Mouse (Mus musculus) hindbrain, embryonic 14.5 days (tissue): ENCODE data around the gene Stard5. TPM values are rescaled to one million over a fixed set of nuclear protein-coding genes. Genes with fewer than 3 reads are reported as not detected.

Experiments used
- ATAC-seq: fragments of 200-750 bp; cut with Nextera tagmentation; 2 replicates; pipeline ENCODE4 v1.8.0; 2017; ENCODE audit warnings: moderate number of reproducible peaks, mild to moderate bottlenecking, moderate TSS enrichment, moderate library complexity; ENCODE audit not compliant: low FRiP score
- DNase-seq: peaks from one replicate; pipeline ENCODE4 v3.0.0-alpha.2; 2015; ENCODE audit warnings: low spot score
- H3K27ac ChIP-seq: fragments of 300-500 bp; sonication (generic); 2 replicates; pipeline ENCODE4 v1.5.1; 2014; ENCODE audit warnings: mild to moderate bottlenecking, moderate library complexity
- H3K27me3 ChIP-seq: fragments of 300-500 bp; sonication (generic); 2 replicates; pipeline ENCODE4 v1.6.1; 2014; ENCODE audit warnings: mild to moderate bottlenecking, low read length, mixed read lengths; ENCODE audit not compliant: control insufficient read depth, insufficient read depth
- H3K36me3 ChIP-seq: fragments of 300-500 bp; sonication (generic); replicated peaks from 2 replicates; pipeline ENCODE4 v1.6.1; 2014; ENCODE audit not compliant: control insufficient read depth, insufficient read depth
- H3K4me1 ChIP-seq: fragments of 300-500 bp; sonication (generic); replicated peaks from 2 replicates; pipeline ENCODE4 v1.6.1; 2014; ENCODE audit warnings: antibody characterized with exemption, low read length, mixed read lengths; ENCODE audit not compliant: control insufficient read depth, insufficient read depth
- H3K4me2 ChIP-seq: fragments of 300-500 bp; sonication (generic); replicated peaks from 2 replicates; pipeline ENCODE4 v1.6.1; 2014; ENCODE audit warnings: mild to moderate bottlenecking, moderate library complexity
- H3K4me3 ChIP-seq: fragments of 300-500 bp; sonication (generic); replicated peaks from 2 replicates; pipeline ENCODE4 v1.5.1; 2014; ENCODE audit warnings: mild to moderate bottlenecking, low read length
- H3K9ac ChIP-seq: fragments of 300-500 bp; sonication (generic); 2 replicates; pipeline ENCODE4 v1.6.1; 2014
- H3K9me3 ChIP-seq: fragments of 300-500 bp; sonication (generic); 2 replicates; pipeline ENCODE4 v1.6.1; 2016; ENCODE audit warnings: low read length; ENCODE audit not compliant: control insufficient read depth
- WGBS: fragments of 180-500 bp; shearing (Covaris S2); extraction: QIAGEN DNeasy Blood & Tissue Kit; methylation state at CpG from one replicate; pipeline ENCODE4 v1.1.7; 2014; 5-methylcytosine and 5-hydroxymethylcytosine counted together
- polyA plus RNA-seq: library from polyadenylated mRNA; unstranded; fragments of >200 nt; fragmentation: Nextera tagmentation; extraction: Ambion mirVana; gene quantifications from 2 replicates; pipeline ENCODE4 v1.2.1, GENCODE M21; 2014

Stard5 gene
- polyA plus RNA-seq, 1 experiment from 2014 or later, result 5.6 TPM

DNA sequence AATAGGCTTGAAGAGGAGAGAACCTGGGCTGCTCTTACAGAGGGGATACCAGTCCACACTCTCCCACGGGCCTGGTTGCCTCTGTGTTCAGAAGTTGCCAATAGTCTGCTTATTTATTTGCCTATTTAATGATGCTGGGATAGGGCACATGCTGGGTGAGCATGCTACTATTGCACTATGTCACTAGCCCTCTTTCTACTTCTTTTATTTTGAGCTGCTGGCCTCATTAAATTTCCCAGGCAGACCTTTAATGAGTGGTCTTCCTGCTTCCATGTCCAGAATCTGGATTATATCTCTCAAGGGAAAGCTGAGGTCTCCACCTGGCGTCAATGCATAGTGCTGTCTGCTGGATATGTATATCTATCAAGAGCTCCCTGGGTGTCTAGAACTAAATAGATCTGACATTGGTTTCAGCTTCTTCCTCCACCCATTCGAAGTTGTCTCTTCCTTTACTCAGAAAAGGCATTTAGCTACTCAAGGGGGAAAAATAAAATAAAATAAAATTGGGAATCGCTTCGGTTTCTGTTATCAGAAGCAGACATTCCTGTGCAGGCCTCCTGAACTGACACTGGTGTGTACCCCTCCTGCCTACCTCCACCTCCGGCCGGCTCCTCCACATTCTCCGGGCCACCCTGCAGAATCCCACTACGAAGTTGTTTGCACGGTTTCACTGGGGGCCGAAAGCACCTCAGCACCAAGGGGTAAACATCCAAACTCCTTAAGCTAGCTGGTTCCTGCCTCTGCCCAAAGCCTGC lies 509 bp upstream of the Stard5 start:
- peak overlapping the region; percentile 70 for H3K4me2 ChIP-seq
- no peaks in the 10 kb centered on the region for H3K27me3 ChIP-seq
- no peaks in the 10 kb centered on the region for H3K9me3 ChIP-seq
- peak overlapping the region; percentile 64 for H3K9ac ChIP-seq
- DNase-seq, result peak; percentile 29
- H3K27ac ChIP-seq, result peak overlapping the region; percentile 63
- WGBS, result 16% methylated on average over 11 of the region's 11 CpGs
- peak; percentile 35; the same call in 1 of the 2 replicates for ATAC-seq
- H3K4me1 ChIP-seq, result peaks cover 8% of the 10 kb centered on the region
- peak overlapping the region; percentile 52 for H3K4me3 ChIP-seq
- no peaks in the 10 kb centered on the region for H3K36me3 ChIP-seq

DNA sequence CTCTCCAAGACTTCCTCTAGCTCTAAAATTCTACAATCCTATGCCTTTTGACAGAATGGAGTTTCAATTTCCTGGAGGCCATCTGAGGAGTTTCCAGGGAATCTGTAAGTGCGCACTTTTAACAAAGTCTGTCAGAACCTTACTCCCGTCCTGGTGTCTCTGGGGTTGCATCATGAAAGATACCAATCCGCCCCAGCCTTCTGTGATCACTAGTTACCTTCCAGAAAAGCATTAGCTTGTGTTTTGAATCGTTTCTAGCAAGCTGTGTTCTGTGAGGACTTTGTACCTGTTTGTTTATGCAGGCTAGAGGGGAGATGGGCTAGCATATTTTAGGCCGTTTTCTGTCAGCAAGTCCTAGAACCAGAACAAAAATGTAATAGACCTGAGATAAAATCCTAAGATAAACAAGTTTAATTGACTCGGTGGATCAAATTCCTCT lies 942 bp downstream of the Stard5 start:
- Histone ChIP-seq H3K9ac (no peak overlapping the region), H3K4me3 (peak overlapping the region; percentile 52), H3K4me1 (peaks cover 8% of the 10 kb centered on the region), H3K36me3 (no peaks in the 10 kb centered on the region), H3K4me2 (peak overlapping the region; percentile 70), H3K27ac (no peak overlapping the region), H3K27me3 (no peaks in the 10 kb centered on the region), H3K9me3 (no peaks in the 10 kb centered on the region)
- ATAC-seq, result no peak
- DNase-seq, result no peak
- 59% methylated on average over 6 of the region's 6 CpGs for WGBS

DNA sequence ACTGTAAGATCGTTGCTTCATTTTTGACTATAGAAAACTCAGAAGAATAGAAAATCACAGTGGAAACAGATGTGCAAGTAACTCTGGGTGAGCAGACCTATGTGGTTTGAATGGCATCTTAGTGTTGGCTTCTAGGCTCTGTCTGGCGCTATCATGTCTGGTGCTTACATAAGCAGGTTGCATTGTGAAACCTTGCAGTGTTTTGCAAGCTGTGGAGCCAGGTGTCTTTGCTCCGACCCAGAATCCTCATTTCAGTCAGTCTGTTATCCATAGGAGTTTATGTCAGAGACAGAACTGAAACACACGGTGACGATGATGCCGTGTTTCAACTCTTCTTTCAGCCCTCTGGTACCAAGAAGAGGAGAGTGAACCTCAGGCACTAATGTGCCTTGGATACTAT lies 2.1 kb downstream of the Stard5 start:
- Histone ChIP-seq H3K27me3 (no peaks in the 10 kb centered on the region), H3K27ac (no peak overlapping the region), H3K4me3 (no peak overlapping the region), H3K9me3 (no peaks in the 10 kb centered on the region), H3K36me3 (no peaks in the 10 kb centered on the region), H3K9ac (no peak overlapping the region), H3K4me2 (no peak overlapping the region), H3K4me1 (peaks cover 8% of the 10 kb centered on the region)
- WGBS, result 91% methylated on average over 6 of the region's 6 CpGs
- DNase-seq, result no peak
- no peak for ATAC-seq

DNA sequence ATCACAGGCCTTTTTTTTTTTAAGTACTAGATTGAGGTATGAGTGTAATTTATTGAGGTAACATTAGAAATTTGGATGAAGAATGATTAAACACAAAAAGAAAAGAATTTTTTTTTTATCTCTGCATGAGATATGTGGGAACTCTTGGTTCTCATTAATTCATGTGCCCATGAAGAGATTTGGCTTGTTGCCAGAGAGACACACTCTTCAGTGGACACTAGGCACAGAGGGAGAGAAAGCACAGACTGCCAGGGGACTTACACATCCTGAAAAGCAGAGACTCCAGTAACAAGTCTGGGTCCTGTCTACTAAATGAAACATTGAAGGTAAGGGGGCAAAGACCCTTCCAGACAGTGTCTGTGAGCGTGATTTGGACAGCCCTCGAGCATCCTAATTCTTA lies 4.0 kb downstream of the Stard5 start:
- peaks cover 6% of the 10 kb centered on the region for H3K4me1 ChIP-seq
- no peak overlapping the region for H3K4me2 ChIP-seq
- no peaks in the 10 kb centered on the region for H3K36me3 ChIP-seq
- H3K27me3 ChIP-seq, result no peaks in the 10 kb centered on the region
- ATAC-seq (no peak), DNase-seq (no peak)
- no peak overlapping the region for H3K27ac ChIP-seq
- no peaks in the 10 kb centered on the region for H3K9me3 ChIP-seq
- H3K4me3 ChIP-seq, result no peak overlapping the region
- no peak overlapping the region for H3K9ac ChIP-seq
- 85% methylated on average over 2 of the region's 2 CpGs for WGBS

DNA sequence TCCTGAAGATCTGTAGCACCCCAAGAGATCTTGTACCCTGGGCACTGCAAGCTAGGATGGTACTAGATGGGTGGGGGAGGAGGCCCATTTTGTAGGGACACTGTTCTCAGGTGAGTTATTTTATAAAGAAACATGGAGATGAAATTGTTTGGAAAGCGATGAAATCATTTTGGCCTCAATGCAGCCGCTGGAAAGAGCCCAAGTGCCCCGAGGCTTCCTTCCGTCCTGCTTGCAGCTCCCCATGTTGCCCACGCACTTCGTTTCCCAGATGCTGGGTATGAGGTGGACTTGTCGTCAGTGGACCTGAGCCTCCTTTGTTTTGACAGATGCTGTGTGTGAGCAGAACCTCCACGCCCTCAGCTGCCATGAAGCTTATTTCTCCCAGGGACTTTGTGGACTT lies 4.7 kb downstream of the Stard5 start:
- DNase-seq (no peak), ATAC-seq (no peak)
- no peak overlapping the region for H3K4me2 ChIP-seq
- no peak overlapping the region for H3K9ac ChIP-seq
- 87% methylated on average over 8 of the region's 8 CpGs for WGBS
- H3K9me3 ChIP-seq, result no peaks in the 10 kb centered on the region
- H3K27me3 ChIP-seq, result no peaks in the 10 kb centered on the region
- H3K4me1 ChIP-seq, result no peaks in the 10 kb centered on the region; the same call in 1 of the 2 replicates
- H3K4me3 ChIP-seq, result no peak overlapping the region
- H3K27ac ChIP-seq, result no peak overlapping the region
- no peaks in the 10 kb centered on the region for H3K36me3 ChIP-seq

DNA sequence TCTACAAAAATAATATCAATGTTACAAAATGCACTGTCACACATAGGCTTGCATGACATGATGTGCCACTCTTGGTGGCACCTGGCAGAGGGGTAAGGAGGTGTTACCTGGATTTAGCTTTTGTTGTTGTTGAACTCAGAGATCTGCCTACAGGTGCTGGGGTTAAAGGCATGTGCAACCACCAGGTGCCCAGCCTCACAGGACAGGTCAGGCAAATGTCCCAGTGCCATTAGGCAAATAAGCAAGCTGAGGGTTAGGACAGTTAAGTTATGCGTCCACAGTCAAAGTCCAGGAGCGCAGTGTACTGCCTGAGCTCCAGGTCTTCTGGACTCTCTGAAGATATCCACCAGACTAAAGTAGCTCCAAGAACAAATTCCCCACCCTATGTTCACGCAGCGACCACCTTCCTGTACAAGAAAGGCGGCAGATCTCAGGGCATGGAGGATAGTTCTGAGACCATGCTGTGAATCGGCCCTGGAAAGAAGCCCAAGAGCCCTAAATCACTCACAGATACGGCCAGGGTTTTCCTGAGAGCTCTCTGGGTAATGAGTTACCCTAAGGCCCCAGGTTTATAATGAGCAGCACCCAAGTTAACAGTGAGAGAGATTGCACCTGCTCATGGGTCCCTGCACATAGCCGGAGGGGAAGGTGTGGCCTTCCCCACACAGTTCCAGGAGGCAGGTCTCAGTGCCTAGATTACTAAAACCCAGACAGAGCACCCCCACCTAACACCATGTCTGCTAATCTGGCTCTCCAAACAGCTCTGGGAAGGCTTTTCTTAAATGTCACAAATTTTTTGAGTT lies 6.2 kb downstream of the Stard5 start:
- Histone ChIP-seq H3K27ac (no peak overlapping the region), H3K27me3 (no peaks in the 10 kb centered on the region), H3K9ac (no peak overlapping the region), H3K4me1 (no peaks in the 10 kb centered on the region), H3K36me3 (no peaks in the 10 kb centered on the region), H3K9me3 (no peaks in the 10 kb centered on the region), H3K4me2 (no peak overlapping the region), H3K4me3 (no peak overlapping the region)
- ATAC-seq (no peak), DNase-seq (no peak)
- WGBS, result 90% methylated on average over 8 of the region's 8 CpGs

DNA sequence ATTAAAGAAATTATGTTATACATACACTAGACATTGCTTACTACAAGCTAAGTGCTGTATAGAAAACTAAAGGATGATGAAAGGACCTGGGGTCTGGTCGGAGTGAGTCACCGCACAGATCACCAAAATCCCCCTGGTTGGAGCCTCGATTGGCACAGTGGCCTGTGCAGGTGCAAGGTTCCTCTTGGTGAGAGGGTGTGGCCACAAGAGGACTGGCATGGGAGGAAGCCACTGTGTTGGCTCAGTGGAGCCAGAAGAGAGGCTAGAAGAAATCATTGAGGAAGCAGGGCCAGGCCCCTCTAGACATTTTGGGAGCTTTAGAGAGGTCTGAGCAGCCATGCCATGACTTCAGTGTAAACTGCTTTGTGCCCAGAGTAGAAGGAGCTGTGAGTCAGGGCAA lies 7.3 kb downstream of the Stard5 start:
- no peak for ATAC-seq
- WGBS, result 91% methylated on average over 3 of the region's 3 CpGs
- no peak overlapping the region for H3K9ac ChIP-seq
- no peaks in the 10 kb centered on the region for H3K36me3 ChIP-seq
- H3K4me3 ChIP-seq, result no peak overlapping the region
- no peaks in the 10 kb centered on the region for H3K4me1 ChIP-seq
- no peak for DNase-seq
- no peaks in the 10 kb centered on the region for H3K9me3 ChIP-seq
- H3K4me2 ChIP-seq, result no peak overlapping the region
- no peaks in the 10 kb centered on the region for H3K27me3 ChIP-seq
- no peak overlapping the region for H3K27ac ChIP-seq

DNA sequence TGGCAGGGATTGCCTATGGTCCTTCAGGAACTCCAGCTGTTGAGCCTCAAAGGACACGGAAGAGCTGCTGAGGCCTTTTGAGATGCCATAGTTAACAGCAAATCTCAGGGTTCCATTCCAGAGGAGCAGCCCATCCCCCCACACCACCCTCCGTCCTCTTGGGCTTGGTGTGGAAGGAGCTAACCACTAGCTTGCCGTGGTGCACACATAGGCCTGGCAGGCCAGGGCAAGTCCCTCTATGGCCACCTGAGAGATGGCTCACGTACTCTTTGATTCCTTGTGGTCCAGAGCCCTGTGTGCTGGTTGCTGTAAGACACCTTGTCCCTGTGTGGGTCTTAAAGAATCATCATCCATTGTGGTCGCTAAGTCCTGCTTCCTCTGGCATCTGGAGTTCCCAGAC lies 8.8 kb downstream of the Stard5 start:
- no peaks in the 10 kb centered on the region for H3K4me1 ChIP-seq
- H3K27ac ChIP-seq, result no peak overlapping the region
- H3K4me3 ChIP-seq, result no peak overlapping the region
- DNase-seq, result no peak
- no peaks in the 10 kb centered on the region for H3K27me3 ChIP-seq
- no peaks in the 10 kb centered on the region for H3K9me3 ChIP-seq
- 92% methylated on average over 5 of the region's 5 CpGs for WGBS
- no peak overlapping the region for H3K9ac ChIP-seq
- no peak for ATAC-seq
- H3K4me2 ChIP-seq, result no peak overlapping the region
- no peaks in the 10 kb centered on the region for H3K36me3 ChIP-seq

DNA sequence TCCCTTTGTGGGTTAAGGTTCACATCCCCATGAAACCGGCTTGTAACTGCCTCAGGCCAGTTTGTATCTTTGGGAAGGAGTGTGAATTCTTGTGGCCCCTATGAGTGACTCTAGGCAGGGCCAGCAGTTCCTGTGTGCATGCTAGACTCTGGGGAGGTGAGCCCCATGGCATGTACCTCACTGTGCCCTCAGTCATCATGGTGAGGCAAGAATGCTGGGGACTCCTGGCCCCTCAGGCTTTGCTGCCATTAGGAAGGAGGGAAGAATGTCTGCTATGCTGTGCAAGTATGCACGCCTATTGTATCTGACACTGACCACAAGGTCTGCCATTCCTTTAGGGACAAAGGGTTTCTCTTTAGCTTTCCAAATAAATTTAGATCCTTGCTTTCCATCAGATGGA lies 9.4 kb downstream of the Stard5 start:
- Histone ChIP-seq H3K36me3 (no peaks in the 10 kb centered on the region), H3K9ac (no peak overlapping the region), H3K27ac (no peak overlapping the region), H3K4me2 (no peak overlapping the region), H3K27me3 (no peaks in the 10 kb centered on the region), H3K9me3 (no peaks in the 10 kb centered on the region), H3K4me3 (no peak overlapping the region), H3K4me1 (no peaks in the 10 kb centered on the region)
- DNase-seq (no peak), ATAC-seq (no peak)
- WGBS, result 62% methylated on average over 2 of the region's 2 CpGs
